Mouse (Mus musculus) embryo, embryonic 11 days (tissue): ENCODE data around the gene Clec1a.

Experiments
- DNase-seq: peaks from one replicate; pipeline ENCODE4 v3.0.0-alpha.2; 2015

Gene Clec1a

DNA sequence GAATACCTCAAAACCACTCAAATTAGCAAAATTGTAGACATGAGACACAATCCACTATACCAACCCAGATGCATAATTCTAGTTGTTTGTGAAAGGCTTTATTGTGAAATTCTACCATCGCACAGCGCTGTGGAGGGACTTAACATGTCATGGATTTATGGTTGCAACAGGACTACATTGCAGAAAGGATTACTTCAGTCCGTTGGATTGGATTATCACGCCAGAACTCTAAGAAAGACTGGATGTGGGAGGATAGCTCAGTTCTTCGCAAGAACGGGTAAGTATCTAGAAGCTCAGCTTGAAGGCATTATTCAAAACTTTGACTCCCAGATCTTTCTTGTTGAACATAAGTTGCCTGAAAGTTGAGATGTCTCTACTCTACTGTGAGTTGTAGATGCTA is 48.4 kb downstream of the Clec1a start:
- DNase-seq = no peak

GRCm38 (mm10) chr6:129402404-129402803 is 49.4 kb downstream of the Clec1a start:
- DNase-seq = no peak

DNA sequence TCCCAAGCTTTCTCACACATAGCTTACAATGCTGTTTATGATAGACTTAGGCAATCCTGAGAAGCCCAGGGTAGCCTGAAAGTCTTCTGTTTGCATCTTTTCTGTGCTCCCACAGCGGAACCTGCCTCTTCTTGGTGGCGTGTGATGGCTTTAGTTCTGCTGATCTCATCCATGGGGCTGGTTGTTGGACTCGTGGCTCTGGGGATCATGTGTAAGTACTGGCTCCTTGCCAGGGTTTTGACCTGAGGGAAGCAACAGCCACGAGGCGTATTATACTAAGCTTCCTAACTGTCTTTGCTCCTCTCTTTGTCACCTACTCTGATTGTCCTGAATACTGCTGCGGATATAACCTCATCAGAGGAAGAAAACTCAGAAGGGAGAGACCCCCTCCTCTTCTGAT is 51.9 kb downstream of the Clec1a start:
- no peak for DNase-seq

DNA sequence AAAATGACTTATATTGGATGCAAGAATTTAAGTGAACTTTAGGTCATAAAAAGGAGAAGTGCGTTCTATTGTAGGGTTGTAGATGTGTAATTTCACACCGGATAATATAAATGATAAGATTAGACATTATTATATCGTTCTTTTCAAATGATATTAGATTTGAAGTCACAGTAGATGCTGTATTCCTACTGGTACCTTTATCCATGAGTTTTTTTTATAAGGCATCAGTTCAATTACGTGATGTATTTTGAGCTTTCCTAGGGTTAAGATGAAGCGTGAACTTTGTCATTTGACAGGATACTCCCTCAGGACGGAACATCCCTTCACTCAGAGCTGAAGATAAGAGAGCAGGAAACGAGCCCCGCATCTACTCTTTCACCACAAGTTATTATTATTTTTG is 54.8 kb downstream of the Clec1a start, which contains the start of gene Clec1b:
TSS of gene Clec1b (plus strand) at position 301 of the 400 bp plus-strand sequence.
- DNase-seq = no peak

- no peak for DNase-seq
Measured at GRCm38 (mm10) chr6:129393732-129394131, 58.1 kb downstream of the Clec1a start.

- peak; percentile 23 for DNase-seq
Measured at GRCm38 (mm10) chr6:129393087-129393720, 58.6 kb downstream of the Clec1a start.

- no peak for DNase-seq
Measured at GRCm38 (mm10) chr6:129385774-129386173, 66.0 kb downstream of the Clec1a start, which contains the start of gene Clec12b. TSS of gene Clec12b (minus strand) at chr6:129385874.

GRCm38 (mm10) chr6:129385000-129385399 is 66.8 kb downstream of the Clec1a start:
- no peak for DNase-seq

- DNase-seq = no peak
Measured at GRCm38 (mm10) chr6:129383466-129383865, 68.3 kb downstream of the Clec1a start.

GRCm38 (mm10) chr6:129381736-129382135 is 70.1 kb downstream of the Clec1a start:
- DNase-seq = no peak

DNA sequence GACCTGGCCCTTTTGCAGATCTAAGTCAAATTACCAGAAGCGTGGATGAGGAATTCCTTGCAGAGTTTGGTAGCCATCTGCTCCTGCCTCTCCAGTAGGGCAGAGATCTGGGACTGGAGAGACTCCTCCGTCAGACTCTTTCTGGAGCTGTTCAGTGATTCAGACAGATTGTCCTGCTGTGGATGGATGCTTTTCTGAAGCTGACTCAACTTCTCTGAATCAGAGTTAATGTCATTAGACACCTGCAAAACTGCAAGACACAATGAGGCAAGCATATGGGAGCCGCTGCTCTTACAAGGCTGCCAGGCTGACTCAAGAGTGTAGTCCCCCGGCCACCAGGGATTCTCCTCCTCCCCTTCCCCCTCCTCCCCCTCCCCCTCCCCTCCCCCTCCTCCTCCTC is 71.3 kb downstream of the Clec1a start:
- no peak for DNase-seq

DNA sequence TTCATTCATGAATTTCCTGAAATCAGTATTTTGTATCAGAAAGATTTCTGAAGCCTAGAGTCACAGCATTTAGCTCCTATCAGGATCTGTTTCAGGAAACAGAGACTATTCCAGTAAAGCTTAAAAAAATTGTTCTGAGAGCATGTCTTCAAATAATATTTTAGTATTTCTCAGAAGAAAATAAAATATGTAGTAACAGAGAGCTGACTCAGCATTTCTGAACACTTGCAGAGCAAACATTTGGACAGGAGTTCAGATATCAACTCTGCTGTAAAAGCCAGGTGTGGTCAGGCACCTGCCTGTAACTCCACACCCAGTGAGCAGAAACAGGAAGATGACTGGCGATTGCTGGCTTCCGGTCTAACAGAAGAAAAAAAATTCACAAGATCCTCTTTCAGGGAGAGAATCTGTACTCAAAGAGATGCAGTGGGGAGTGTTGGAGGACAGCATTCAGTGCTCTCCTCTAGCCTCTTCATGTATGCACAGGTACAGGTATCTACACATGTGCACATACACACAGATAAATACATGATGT is 76.8 kb downstream of the Clec1a start:
- DNase-seq = no peak
